Mouse (Mus musculus) myocyte (in vitro differentiated cells): ENCODE results near the gene Tbc1d8b. TPM values are rescaled to one million over a fixed set of nuclear protein-coding genes. Genes with fewer than 3 reads are reported as not detected.
A peak's percentile ranks its signal among the peaks of the same experiment; 100 is the strongest.

ENCODE experiments used
- H3K27me3 ChIP-seq: one replicate; pipeline ENCODE4 v1.6.1; 2011; ENCODE audit not compliant: control insufficient read depth, insufficient read depth, insufficient read length
- H3K36me3 ChIP-seq: one replicate; pipeline ENCODE4 v1.6.1; 2011; ENCODE audit not compliant: control insufficient read depth, insufficient read depth
- H3K4me2 ChIP-seq: one replicate; pipeline ENCODE4 v1.6.1; 2011; ENCODE audit warnings: low read depth, control low read depth
- H3K4me3 ChIP-seq: one replicate; pipeline ENCODE4 v1.5.1; 2011; ENCODE audit warnings: mild to moderate bottlenecking, control low read depth, moderate library complexity
- H3K79me2 ChIP-seq: one replicate; pipeline ENCODE4 v1.6.1; 2011; ENCODE audit not compliant: control insufficient read depth, insufficient read depth
- H3ac ChIP-seq: one replicate; pipeline ENCODE4 v1.6.1; 2011; ENCODE audit not compliant: control insufficient read depth, insufficient read length
- CEBPB ChIP-seq: IDR thresholded peaks from 2 replicates; pipeline ENCODE4 v1.6.1; 2011; ENCODE audit warnings: mild to moderate bottlenecking, moderate library complexity; ENCODE audit not compliant: poor library complexity, insufficient read depth, severe bottlenecking
- E2F4 ChIP-seq: IDR thresholded peaks from one replicate; pipeline ENCODE4 v1.6.1; 2011; ENCODE audit warnings: mild to moderate bottlenecking, control low read depth, moderate library complexity; ENCODE audit not compliant: insufficient read depth
- MAX ChIP-seq: IDR thresholded peaks from one replicate; pipeline ENCODE4 v1.6.1; 2011; ENCODE audit warnings: low read depth, mild to moderate bottlenecking, control low read depth
- MYOD1 ChIP-seq, 3 experiments: IDR thresholded peaks; one replicate each; pipeline ENCODE4 v1.6.1; 2011; ENCODE audit warnings: control low read depth in 2 of 3, low read depth in 2 of 3, mild to moderate bottlenecking in 2 of 3, moderate library complexity in 1 of 3; ENCODE audit not compliant: insufficient read length in 2 of 3, control insufficient read depth in 1 of 3
- MYOG ChIP-seq, 3 experiments: IDR thresholded peaks; one replicate each; pipeline ENCODE4 v1.6.1; 2011; ENCODE audit warnings: control low read depth in 2 of 3, low read depth in 2 of 3, mild to moderate bottlenecking in 2 of 3; ENCODE audit not compliant: insufficient read length in 2 of 3, control insufficient read depth in 1 of 3, insufficient read depth in 1 of 3
- POLR2A ChIP-seq: IDR thresholded peaks from one replicate; pipeline ENCODE4 v1.6.1; 2011; ENCODE audit warnings: low read depth, mild to moderate bottlenecking, control low read depth, moderate library complexity; ENCODE audit not compliant: insufficient read length
- POLR2AphosphoS2 ChIP-seq: IDR thresholded peaks from one replicate; pipeline ENCODE4 v1.6.1; 2011; ENCODE audit warnings: low read depth, control low read depth; ENCODE audit not compliant: insufficient read length
- REST ChIP-seq: IDR thresholded peaks from one replicate; pipeline ENCODE4 v1.6.1; 2011; ENCODE audit warnings: mild to moderate bottlenecking, control low read depth, moderate library complexity; ENCODE audit not compliant: insufficient read depth, insufficient read length
- SRF ChIP-seq: IDR thresholded peaks from one replicate; pipeline ENCODE4 v1.6.1; 2011; ENCODE audit warnings: low read depth; ENCODE audit not compliant: control insufficient read depth, insufficient read length
- TCF12 ChIP-seq: IDR thresholded peaks from one replicate; pipeline ENCODE4 v1.6.1; 2011; ENCODE audit warnings: mild to moderate bottlenecking, control low read depth; ENCODE audit not compliant: poor library complexity, insufficient read depth, severe bottlenecking
- TCF3 ChIP-seq: IDR thresholded peaks from one replicate; pipeline ENCODE4 v1.6.1; 2011; ENCODE audit warnings: low read depth, control low read depth; ENCODE audit not compliant: insufficient read length
- USF1 ChIP-seq: IDR thresholded peaks from one replicate; pipeline ENCODE4 v1.6.1; 2011; ENCODE audit warnings: low read depth, mild to moderate bottlenecking, control low read depth, moderate library complexity
- polyA plus RNA-seq: library from polyadenylated mRNA; unstranded; fragments of >200 nt; fragmentation: generic; extraction: Trizol; gene quantifications from one replicate; pipeline ENCODE4 v1.2.1, GENCODE M21; 2012; ENCODE audit warnings: missing spikeins

Gene Tbc1d8b
- polyA plus RNA-seq = 1.8 TPM

- TF ChIP-seq POLR2AphosphoS2 (peak; percentile 34), POLR2A (peak; percentile 40), REST (no peak)
- peaks cover 19% of the 10 kb centered on the region for H3K79me2 ChIP-seq
These were observed at the start of gene Tbc1d8b for GRCm38 (mm10) chrX:139684775-139685695. Gene Tbc1d8b (plus strand): TSS chrX:139684996.

GRCm38 (mm10) chrX:139639744-139640143 is 45.1 kb upstream of the Tbc1d8b start:
- H3K27me3 ChIP-seq = no peaks in the 10 kb centered on the region
- H3K4me3 ChIP-seq = no peak overlapping the region
- no peaks in the 10 kb centered on the region for H3K79me2 ChIP-seq
- no peak for TF ChIP-seq MYOD1 (IDR thresholded peaks at IDR 0.05; ENCODE audit: control insufficient read depth in 1 of 3, insufficient read length in 2 of 3, low read depth in 2 of 3)
- H3ac ChIP-seq = no peak overlapping the region
- H3K4me2 ChIP-seq = no peak overlapping the region
- H3K36me3 ChIP-seq = no peaks in the 10 kb centered on the region

More at GRCm38 (mm10) chrX:139684775-139685695, at the start of gene Tbc1d8b:
- no peaks in the 10 kb centered on the region for H3K27me3 ChIP-seq
- peak within 1 kb of the TSS; percentile 20 for H3ac ChIP-seq
- peak within 1 kb of the TSS; percentile 69 for H3K4me2 ChIP-seq
- peak within 1 kb of the TSS; percentile 78 for H3K4me3 ChIP-seq
- H3K36me3 ChIP-seq = no peaks in the 10 kb centered on the region

GRCm38 (mm10) chrX:139640418-139640817 is 44.4 kb upstream of the Tbc1d8b start:
- H3K79me2 ChIP-seq = no peaks in the 10 kb centered on the region
- no peak overlapping the region for H3K4me3 ChIP-seq
- H3ac ChIP-seq = no peak overlapping the region
- no peaks in the 10 kb centered on the region for H3K36me3 ChIP-seq
- H3K27me3 ChIP-seq = no peaks in the 10 kb centered on the region
- TF ChIP-seq POLR2A (no peak), MAX (no peak), TCF3 (no peak), SRF (no peak), TCF12 (no peak), CEBPB (no peak), POLR2AphosphoS2 (no peak), E2F4 (no peak), REST (no peak), MYOG (IDR thresholded peaks at IDR 0.05; ENCODE audit: control insufficient read depth in 1 of 3, insufficient read depth in 1 of 3, insufficient read length in 2 of 3, low read depth in 2 of 3) (no peak)
- no peak overlapping the region for H3K4me2 ChIP-seq

DNA sequence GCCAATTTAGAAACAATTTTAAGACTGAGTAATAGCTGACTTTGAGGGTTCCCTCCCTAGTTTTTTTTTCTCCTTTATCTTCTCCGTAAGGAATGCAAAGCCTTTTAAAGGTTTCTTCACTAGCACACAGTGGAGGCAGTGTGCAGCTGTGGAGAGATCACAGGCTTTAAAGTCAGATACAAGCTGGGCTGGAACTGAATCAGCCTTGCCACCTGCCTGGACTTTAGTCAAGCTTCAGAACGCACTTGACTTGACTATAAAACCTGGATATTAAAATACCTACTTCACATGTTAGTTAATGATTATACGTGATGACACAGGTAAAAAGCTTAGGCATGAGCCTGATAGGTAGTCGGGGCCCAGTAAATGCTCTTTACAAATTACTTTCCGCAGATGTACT is 32.6 kb upstream of the Tbc1d8b start:
- H3K27me3 ChIP-seq = no peaks in the 10 kb centered on the region
- no peaks in the 10 kb centered on the region for H3K79me2 ChIP-seq
- no peak overlapping the region for H3K4me3 ChIP-seq
- H3K36me3 ChIP-seq = no peaks in the 10 kb centered on the region
- no peak overlapping the region for H3K4me2 ChIP-seq
- H3ac ChIP-seq = no peak overlapping the region
- TF ChIP-seq TCF12 (no peak), MAX (no peak), MYOD1 (IDR thresholded peaks at IDR 0.05; ENCODE audit: control insufficient read depth in 1 of 3, insufficient read length in 2 of 3, low read depth in 2 of 3) (no peak), USF1 (no peak), POLR2A (no peak), TCF3 (no peak), REST (no peak), MYOG (IDR thresholded peaks at IDR 0.05; ENCODE audit: control insufficient read depth in 1 of 3, insufficient read depth in 1 of 3, insufficient read length in 2 of 3, low read depth in 2 of 3) (no peak), SRF (no peak), CEBPB (no peak), POLR2AphosphoS2 (no peak), E2F4 (no peak)

DNA sequence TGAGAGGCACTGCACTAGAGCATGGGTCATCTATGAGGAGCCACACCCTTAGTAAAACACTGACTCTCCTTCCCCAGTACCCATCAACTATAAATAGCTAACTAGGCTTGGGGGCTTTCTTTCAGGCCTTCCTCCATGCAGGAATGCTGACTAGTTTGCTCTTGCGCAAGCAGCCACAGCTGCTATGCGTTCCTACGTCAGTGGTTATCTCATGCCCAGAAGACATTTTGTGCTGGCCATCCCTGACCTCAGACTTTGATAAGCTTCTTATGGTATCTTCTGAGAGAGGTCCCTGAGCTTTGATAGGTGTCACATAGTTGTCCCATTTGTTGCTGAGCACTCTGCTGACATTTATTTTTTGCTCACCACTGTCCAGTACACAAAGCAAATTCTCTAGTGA is 31.5 kb upstream of the Tbc1d8b start:
- H3K4me3 ChIP-seq = no peak overlapping the region
- H3K27me3 ChIP-seq = no peaks in the 10 kb centered on the region
- H3K4me2 ChIP-seq = no peak overlapping the region
- no peak overlapping the region for H3ac ChIP-seq
- TF ChIP-seq TCF12 (no peak), POLR2A (no peak), MYOG (IDR thresholded peaks at IDR 0.05; ENCODE audit: control insufficient read depth in 1 of 3, insufficient read depth in 1 of 3, insufficient read length in 2 of 3, low read depth in 2 of 3) (peak in 2 of 3 experiments; percentile 23 to 74), CEBPB (peak; percentile 95), MYOD1 (IDR thresholded peaks at IDR 0.05; ENCODE audit: control insufficient read depth in 1 of 3, insufficient read length in 2 of 3, low read depth in 2 of 3) (peak in 2 of 3 experiments; percentile 47 to 84), POLR2AphosphoS2 (no peak)
- no peaks in the 10 kb centered on the region for H3K36me3 ChIP-seq
- no peaks in the 10 kb centered on the region for H3K79me2 ChIP-seq
